Mouse (Mus musculus): ENCODE measurements around the gene S1pr2. TPM values are rescaled to one million over a fixed set of nuclear protein-coding genes. Genes with fewer than 3 reads are reported as not detected.
"Not testable (repeated sequence)": the region's sequence is repeated elsewhere in the genome, so short reads cannot be mapped to it uniquely, and the experiment has no call there.

Gene S1pr2
- polyA plus RNA-seq, 1 experiment from 2014 or later, result 52.9 TPM

DNA sequence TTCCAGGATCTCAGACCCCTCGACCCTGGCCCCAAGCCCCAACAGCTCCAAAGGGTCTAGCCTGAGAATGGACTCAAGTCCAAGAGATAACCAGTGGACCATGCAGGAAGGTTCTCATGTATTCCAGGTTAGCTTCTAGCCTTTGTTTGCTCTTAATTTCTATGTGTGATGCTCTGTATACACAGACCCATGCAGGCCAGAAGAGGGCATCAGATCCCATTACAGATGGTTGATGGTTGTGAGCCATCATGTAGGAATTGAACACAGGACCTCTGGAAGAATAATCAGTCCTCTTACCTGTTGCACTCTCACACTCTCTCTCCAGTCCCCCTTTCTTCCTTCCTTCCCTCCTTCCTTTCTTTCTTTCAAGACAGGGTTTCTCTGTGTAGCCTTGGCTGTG is 35.8 kb upstream of the S1pr2 start:
- no peaks in the 10 kb centered on the region for H3K9me3 ChIP-seq
- H3K4me2 ChIP-seq, result no peak overlapping the region
- peaks cover 11% of the 10 kb centered on the region for H3K4me1 ChIP-seq (replicated peaks)
- H3K4me3 ChIP-seq (replicated peaks), result no peak overlapping the region
- ATAC-seq (ENCODE audit: insufficient number of reproducible peaks, insufficient read depth, low FRiP score, low TSS enrichment, low read depth), result no peak
- H3K9ac ChIP-seq (replicated peaks), result no peak overlapping the region
- H3K36me3 ChIP-seq, result peaks cover 24% of the 10 kb centered on the region
- H3K27ac ChIP-seq, result no peak overlapping the region
- 34% methylated on average over 1 of the region's 1 CpGs for WGBS
- peaks cover 49% of the 10 kb centered on the region for H3K27me3 ChIP-seq

DNA sequence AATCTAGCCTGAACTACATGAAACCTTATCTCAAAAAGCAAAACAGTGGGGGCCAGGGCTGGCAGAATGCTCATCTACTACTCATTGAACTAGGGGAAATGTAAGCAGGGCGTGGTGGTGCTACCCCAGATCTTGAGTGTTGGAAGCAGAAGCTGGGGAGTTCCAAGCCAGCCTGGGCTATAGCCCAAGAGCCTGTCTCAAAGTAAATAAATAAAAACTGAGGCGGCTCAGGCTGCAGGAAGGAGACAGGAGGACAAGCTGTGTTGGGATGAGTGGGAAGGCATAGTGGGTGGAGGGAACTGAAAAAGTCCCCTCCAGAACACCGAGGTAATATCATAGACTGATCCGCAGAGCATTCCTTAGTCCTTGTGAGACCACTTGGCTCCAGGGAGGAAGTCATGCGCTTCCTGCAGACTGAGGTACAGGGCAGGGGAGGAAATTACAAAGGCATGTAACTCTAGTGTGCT is 35.3 kb upstream of the S1pr2 start:
- Histone ChIP-seq H3K27ac (no peak overlapping the region), H3K9me3 (no peaks in the 10 kb centered on the region), H3K4me3 (replicated peaks) (no peak overlapping the region), H3K27me3 (peaks cover 44% of the 10 kb centered on the region), H3K4me1 (replicated peaks) (peaks cover 11% of the 10 kb centered on the region), H3K4me2 (no peak overlapping the region), H3K9ac (replicated peaks) (no peak overlapping the region), H3K36me3 (peaks cover 29% of the 10 kb centered on the region)
- ATAC-seq (ENCODE audit: insufficient number of reproducible peaks, insufficient read depth, low FRiP score, low TSS enrichment, low read depth), result no peak
- WGBS, result 63% methylated on average over 5 of the region's 5 CpGs

DNA sequence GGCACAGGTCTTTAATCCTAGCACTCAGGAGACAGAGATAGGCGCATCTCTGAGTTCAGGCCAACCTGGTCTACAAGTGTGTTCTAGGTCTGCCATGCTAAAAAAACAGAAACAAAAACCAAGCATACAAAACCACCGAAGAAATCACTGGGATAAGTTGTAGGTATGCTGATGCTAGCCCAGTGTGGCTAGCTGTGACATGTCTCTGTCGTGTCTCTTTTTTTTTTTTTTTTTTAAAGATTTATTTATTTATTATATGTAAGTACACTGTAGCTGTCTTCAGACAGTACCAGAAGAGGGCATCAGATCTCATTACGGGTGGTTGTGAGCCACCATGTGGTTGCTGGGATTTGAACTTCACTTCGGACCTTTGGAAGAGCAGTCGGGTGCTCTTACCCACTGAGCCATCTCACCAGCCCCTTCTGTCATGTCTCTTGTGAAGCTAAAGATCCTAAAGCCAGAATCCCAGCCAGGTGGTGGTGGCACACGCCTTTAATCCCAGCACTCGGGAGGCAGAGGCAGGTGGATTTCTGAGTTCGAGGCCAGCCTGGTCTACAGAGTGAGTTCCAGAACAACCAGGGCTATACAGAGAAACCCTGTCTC is 34.5 kb upstream of the S1pr2 start:
- ATAC-seq (ENCODE audit: insufficient number of reproducible peaks, insufficient read depth, low FRiP score, low TSS enrichment, low read depth); H3K4me3 ChIP-seq (replicated peaks); H3K4me2 ChIP-seq; H3K9ac ChIP-seq (replicated peaks); H3K9me3 ChIP-seq; H3K27ac ChIP-seq: not testable (repeated sequence)
- Histone ChIP-seq H3K36me3 (peaks cover 36% of the 10 kb centered on the region), H3K27me3 (peaks cover 36% of the 10 kb centered on the region), H3K4me1 (replicated peaks) (peaks cover 11% of the 10 kb centered on the region)
- 72% methylated on average over 9 of the region's 9 CpGs for WGBS

- Histone ChIP-seq H3K36me3 (peaks cover 43% of the 10 kb centered on the region), H3K4me3 (replicated peaks) (no peak overlapping the region), H3K9ac (replicated peaks) (no peak overlapping the region), H3K27me3 (peaks cover 29% of the 10 kb centered on the region), H3K27ac (no peak overlapping the region), H3K9me3 (no peaks in the 10 kb centered on the region), H3K4me1 (replicated peaks) (peaks cover 4% of the 10 kb centered on the region), H3K4me2 (no peak overlapping the region)
- ATAC-seq (ENCODE audit: insufficient number of reproducible peaks, insufficient read depth, low FRiP score, low TSS enrichment, low read depth), result no peak
- WGBS, result 67% methylated on average over 2 of the region's 2 CpGs
These were observed 33.8 kb upstream of the S1pr2 start for GRCm38 (mm10) chr9:21010362-21010761.

- Histone ChIP-seq H3K36me3 (peaks cover 54% of the 10 kb centered on the region), H3K27ac (no peak overlapping the region), H3K4me1 (replicated peaks) (peaks cover 5% of the 10 kb centered on the region; the same call in 1 of the 2 replicates), H3K4me3 (replicated peaks) (no peak overlapping the region), H3K4me2 (no peak overlapping the region), H3K27me3 (peaks cover 12% of the 10 kb centered on the region; the same call in 1 of the 2 replicates), H3K9me3 (no peaks in the 10 kb centered on the region), H3K9ac (replicated peaks) (no peak overlapping the region)
- 82% methylated on average over 7 of the region's 7 CpGs for WGBS
- ATAC-seq (ENCODE audit: insufficient number of reproducible peaks, insufficient read depth, low FRiP score, low TSS enrichment, low read depth), result no peak
These were observed 31.4 kb upstream of the S1pr2 start for GRCm38 (mm10) chr9:21008007-21008406.

GRCm38 (mm10) chr9:21007313-21007952 is 30.9 kb upstream of the S1pr2 start:
- no peak overlapping the region for H3K27ac ChIP-seq
- H3K27me3 ChIP-seq, result 0 out of 2 replicates have a peak, but pooled peaks cover 10% of the 10 kb centered on the region
- H3K9ac ChIP-seq (replicated peaks), result no peak overlapping the region
- no peaks in the 10 kb centered on the region for H3K9me3 ChIP-seq
- peaks cover 54% of the 10 kb centered on the region for H3K36me3 ChIP-seq
- no peak overlapping the region for H3K4me2 ChIP-seq
- H3K4me3 ChIP-seq (replicated peaks), result no peak overlapping the region
- 94% methylated on average over 10 of the region's 10 CpGs for WGBS
- peaks cover 5% of the 10 kb centered on the region; the same call in 1 of the 2 replicates for H3K4me1 ChIP-seq (replicated peaks)
- ATAC-seq (ENCODE audit: insufficient number of reproducible peaks, insufficient read depth, low FRiP score, low TSS enrichment, low read depth), result no peak

GRCm38 (mm10) chr9:21002627-21003551 is 26.3 kb upstream of the S1pr2 start, which contains the start of gene Mrpl4:
Mrpl4 (plus strand) TSS chr9:21002738.
- H3K9me3 ChIP-seq, result no peaks in the 10 kb centered on the region
- H3K9ac ChIP-seq (replicated peaks), result peak within 1 kb of the TSS; percentile 84
- H3K27ac ChIP-seq, result peak within 1 kb of the TSS; percentile 67
- peak within 1 kb of the TSS; percentile 86 for H3K4me2 ChIP-seq
- under 1% methylated on average over 72 of the region's 72 CpGs for WGBS
- H3K4me1 ChIP-seq (replicated peaks), result peaks cover 5% of the 10 kb centered on the region; the same call in 1 of the 2 replicates
- peak within 1 kb of the TSS; percentile 78 for H3K4me3 ChIP-seq (replicated peaks)
- no peaks in the 10 kb centered on the region for H3K27me3 ChIP-seq
- peaks cover 34% of the 10 kb centered on the region for H3K36me3 ChIP-seq
- peak; percentile 67 for ATAC-seq (ENCODE audit: insufficient number of reproducible peaks, insufficient read depth, low FRiP score, low TSS enrichment, low read depth)

GRCm38 (mm10) chr9:21002270-21002626 is 25.7 kb upstream of the S1pr2 start:
- Histone ChIP-seq H3K27ac (peak overlapping the region; percentile 67; the same call in 1 of the 2 replicates), H3K9me3 (no peaks in the 10 kb centered on the region), H3K4me1 (replicated peaks) (peaks cover 5% of the 10 kb centered on the region; the same call in 1 of the 2 replicates), H3K9ac (replicated peaks) (peak overlapping the region; percentile 84), H3K27me3 (no peaks in the 10 kb centered on the region), H3K4me3 (replicated peaks) (peak overlapping the region; percentile 78), H3K4me2 (peak overlapping the region; percentile 86), H3K36me3 (peaks cover 28% of the 10 kb centered on the region)
- peak; percentile 23 for ATAC-seq (ENCODE audit: insufficient number of reproducible peaks, insufficient read depth, low FRiP score, low TSS enrichment, low read depth)
- WGBS, result 10% methylated on average over 7 of the region's 7 CpGs

DNA sequence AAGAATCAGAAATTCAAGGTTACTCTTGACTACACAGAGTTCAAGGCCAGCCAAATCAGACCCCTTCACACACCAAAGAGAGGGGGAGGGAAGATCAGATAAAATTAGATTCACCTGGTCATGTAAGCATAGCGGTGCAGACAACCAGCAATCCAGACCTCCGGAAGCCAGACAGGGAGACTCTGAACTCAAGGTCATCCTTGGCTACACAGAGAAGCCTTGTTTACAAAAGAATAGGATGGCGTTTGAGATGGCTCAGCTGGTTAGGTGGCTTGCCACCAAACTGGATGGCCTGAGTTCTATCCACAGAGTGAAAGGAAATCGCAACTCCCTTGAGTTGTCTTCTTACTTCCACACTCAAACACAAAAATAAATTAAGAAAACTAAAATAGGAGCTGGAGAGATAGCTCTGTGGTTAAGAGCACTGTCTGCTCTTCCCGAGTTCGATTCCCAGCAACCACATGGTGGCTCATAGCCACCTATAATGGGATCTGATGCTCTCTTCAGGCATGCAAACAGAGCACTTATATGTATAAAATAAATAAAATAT is 25.1 kb upstream of the S1pr2 start:
- no peak for ATAC-seq (ENCODE audit: insufficient number of reproducible peaks, insufficient read depth, low FRiP score, low TSS enrichment, low read depth)

GRCm38 (mm10) chr9:21000811-21001210 is 24.2 kb upstream of the S1pr2 start:
- Histone ChIP-seq H3K27me3 (no peaks in the 10 kb centered on the region), H3K36me3 (peaks cover 15% of the 10 kb centered on the region), H3K9ac (replicated peaks) (no peak overlapping the region), H3K4me2 (no peak overlapping the region), H3K4me1 (replicated peaks) (peaks cover 5% of the 10 kb centered on the region; the same call in 1 of the 2 replicates), H3K9me3 (no peaks in the 10 kb centered on the region), H3K4me3 (replicated peaks) (no peak overlapping the region), H3K27ac (no peak overlapping the region)
- ATAC-seq (ENCODE audit: insufficient number of reproducible peaks, insufficient read depth, low FRiP score, low TSS enrichment, low read depth), result no peak

More for the DNA sequence above, 25.1 kb upstream of the S1pr2 start:
- Histone ChIP-seq H3K9ac (replicated peaks) (no peak overlapping the region), H3K4me2 (peak overlapping the region; percentile 86; the same call in 1 of the 2 replicates), H3K27ac (no peak overlapping the region), H3K9me3 (no peaks in the 10 kb centered on the region), H3K36me3 (peaks cover 23% of the 10 kb centered on the region), H3K27me3 (no peaks in the 10 kb centered on the region), H3K4me3 (replicated peaks) (no peak overlapping the region), H3K4me1 (replicated peaks) (peaks cover 5% of the 10 kb centered on the region; the same call in 1 of the 2 replicates)
- WGBS, result 76% methylated on average over 6 of the region's 6 CpGs
